In genomic region chr12:26370004-26370403, GRCm38 (mm10) we compare ENCODE assay signal across 10 mouse cellular contexts. TPM values are rescaled to one million over a fixed set of nuclear protein-coding genes. Genes with fewer than 3 reads are reported as not detected.
DNase-seq lines count a peak whose midpoint lies in the region.
"Had no signal": no experiment of that assay in that cellular context is flagged by ENCODE, and none has a peak within 500 bp of the region (broad histone marks: within the 10 kb centered on the region; RNA-seq: fewer than 3 reads in every experiment).

No protein-coding gene starts in this region.

- DNase-seq in heart, adult 11 months: peak; percentile 88
- no peak for DNase-seq in heart, adult 9 months (ENCODE audit: low spot score in 2 of 2)
- DNase-seq in cerebellum, postnatal 10 days: peak; percentile 33 to 55
- peak; percentile 55 to 86 for DNase-seq in layer of hippocampus, postnatal 14 days (ENCODE audit: low spot score in 2 of 2)
- DNase-seq in right cerebral cortex, adult 18-20 months: peak; percentile 61
- DNase-seq in MN1 (ENCODE audit: low spot score): no peak
- DNase-seq in spleen, postnatal 14 days (ENCODE audit: low spot score in 2 of 2): no peak
- no peak for DNase-seq in heart, postnatal 25 days (ENCODE audit: low spot score)
- DNase-seq: gastrocnemius, postnatal 10 days; kidney, postnatal 36 days had no signal

- intact Hi-C loops in heart, postnatal 25 days (cut with DNase I): loop anchor here (2.0 kb wide), 1 partner anchor 15 kb away; no protein-coding TSS in a partner anchor

RNA-seq across cellular contexts. Expression of gene Rnf144a, which starts 45.0 kb away (rescaled TPM):
- total RNA-seq in layer of hippocampus, postnatal 14 days (2021): 10 to 100 TPM; 35.3 to 39.0 TPM
- total RNA-seq in heart, postnatal 25 days (2021): 10 to 100 TPM; 15.5 to 22.1 TPM

Comparison
In these comparisons a context has a peak if more than half of its experiments do, and no peak if none do; other contexts are left out.
1. DNase-seq: peak in heart, adult 11 months (single experiment), cerebellum, postnatal 10 days (2 of 2), layer of hippocampus, postnatal 14 days (2 of 2) and right cerebral cortex, adult 18-20 months (single experiment); none in heart, adult 9 months (0 of 2), MN1 (single experiment), spleen, postnatal 14 days (0 of 2) and heart, postnatal 25 days (single experiment).